Mouse (Mus musculus): ENCODE measurements at regions not wholly inside any gene's neighbourhood (a gene's known extent, or its start where the extent isn't known, plus 50 kb on each side); places are given as distances from the start of the nearest gene placed in this dataset.

DNA sequence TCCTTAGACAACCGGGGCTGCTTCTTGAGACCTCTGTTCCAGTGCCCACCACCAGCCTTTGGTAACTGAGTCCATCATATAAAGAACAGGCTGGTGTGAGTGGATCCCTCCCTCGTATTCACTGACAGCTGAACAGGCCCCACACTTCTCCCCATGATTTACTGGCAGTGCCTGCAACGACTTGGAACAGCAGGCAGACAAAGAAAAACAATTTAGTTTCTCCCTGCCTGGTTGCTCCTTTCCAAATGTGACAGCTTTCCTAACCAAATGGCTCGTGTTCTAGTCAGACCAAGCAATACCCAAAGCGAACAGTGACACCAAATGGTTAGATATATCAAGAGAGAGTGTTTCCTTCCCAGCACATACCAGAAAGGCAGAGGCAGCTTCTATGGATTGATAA lies 150.0 kb upstream of the Adamts3 start:
- 0 out of 2 replicates have a peak, but pooled peaks cover 3% of the 10 kb centered on the region for H3K27me3 ChIP-seq (ENCODE audit: insufficient read depth, low read length)
- no peak overlapping the region for H3K4me3 ChIP-seq (ENCODE audit: low read length)
- H3K27ac ChIP-seq (ENCODE audit: low read length) = no peak overlapping the region
- H3K9ac ChIP-seq (replicated peaks; ENCODE audit: low read length) = no peak overlapping the region
- H3K4me2 ChIP-seq (replicated peaks; ENCODE audit: low read depth, low read length) = no peak overlapping the region
- H3K36me3 ChIP-seq (ENCODE audit: insufficient read depth, low read length) = no peaks in the 10 kb centered on the region
- H3K4me1 ChIP-seq (ENCODE audit: insufficient read depth, low read length) = peaks cover 12% of the 10 kb centered on the region
- WGBS = 8% methylated on average over 5 of the region's 5 CpGs
- ATAC-seq (ENCODE audit: low FRiP score, low TSS enrichment) = peak; percentile 91
- H3K9me3 ChIP-seq (ENCODE audit: low read length) = no peaks in the 10 kb centered on the region

DNA sequence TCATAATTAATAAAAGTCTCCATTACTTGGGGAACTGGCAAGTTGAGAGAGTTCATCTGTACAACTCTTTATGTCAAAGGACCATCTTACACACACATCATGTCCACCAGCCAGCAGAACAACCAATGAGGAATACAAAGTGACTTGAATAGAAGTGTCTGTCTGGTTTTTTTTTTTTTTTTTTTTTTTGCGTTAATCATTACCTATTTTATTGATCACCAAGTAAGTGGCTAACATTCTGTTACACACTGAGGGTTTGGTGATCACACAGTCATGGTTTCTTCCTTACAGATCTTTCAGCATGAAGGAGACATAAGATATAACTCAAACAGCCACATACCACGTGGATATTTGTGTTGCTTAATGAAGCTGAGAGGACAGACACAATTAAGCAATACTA lies 147.6 kb upstream of the Adamts3 start:
- 0 out of 2 replicates have a peak, but pooled peaks have one; percentile 30 for ATAC-seq (ENCODE audit: low FRiP score, low TSS enrichment)
- Histone ChIP-seq H3K9me3 (ENCODE audit: low read length) (no peaks in the 10 kb centered on the region), H3K27ac (ENCODE audit: low read length) (no peak overlapping the region), H3K4me3 (ENCODE audit: low read length) (no peak overlapping the region), H3K36me3 (ENCODE audit: insufficient read depth, low read length) (no peaks in the 10 kb centered on the region), H3K4me2 (replicated peaks; ENCODE audit: low read depth, low read length) (no peak overlapping the region), H3K27me3 (ENCODE audit: insufficient read depth, low read length) (0 out of 2 replicates have a peak, but pooled peaks cover 4% of the 10 kb centered on the region), H3K4me1 (ENCODE audit: insufficient read depth, low read length) (peaks cover 12% of the 10 kb centered on the region), H3K9ac (replicated peaks; ENCODE audit: low read length) (no peak overlapping the region)
- 45% methylated on average over 2 of the region's 2 CpGs for WGBS

DNA sequence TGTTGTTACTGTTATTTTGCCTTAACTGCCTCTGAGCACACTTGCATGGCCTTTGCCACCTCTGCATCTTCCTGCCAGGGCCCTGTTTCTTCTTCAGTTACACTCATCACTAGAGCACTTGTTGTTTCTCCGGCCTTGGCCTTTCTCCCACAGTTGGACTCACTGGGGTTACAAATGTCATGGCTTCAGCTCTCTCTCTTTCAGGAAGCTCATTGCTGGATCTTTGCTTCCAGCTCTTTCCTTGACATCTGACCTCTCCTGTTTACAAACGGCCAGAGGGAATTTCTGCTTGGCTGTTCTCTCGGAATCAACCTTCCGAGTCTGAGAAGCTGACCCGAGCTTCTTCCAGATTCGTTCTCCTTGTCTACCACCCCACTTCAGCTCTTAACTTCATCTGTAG lies 146.6 kb upstream of the Adamts3 start:
- no peak overlapping the region for H3K27ac ChIP-seq (ENCODE audit: low read length)
- no peak overlapping the region for H3K9ac ChIP-seq (replicated peaks; ENCODE audit: low read length)
- 11% methylated on average over 6 of the region's 6 CpGs for WGBS
- ATAC-seq (ENCODE audit: low FRiP score, low TSS enrichment) = peak; percentile 57; the same call in 1 of the 2 replicates
- H3K4me1 ChIP-seq (ENCODE audit: insufficient read depth, low read length) = peaks cover 12% of the 10 kb centered on the region
- H3K27me3 ChIP-seq (ENCODE audit: insufficient read depth, low read length) = 0 out of 2 replicates have a peak, but pooled peaks cover 4% of the 10 kb centered on the region
- H3K9me3 ChIP-seq (ENCODE audit: low read length) = no peaks in the 10 kb centered on the region
- H3K4me2 ChIP-seq (replicated peaks; ENCODE audit: low read depth, low read length) = no peak overlapping the region
- H3K4me3 ChIP-seq (ENCODE audit: low read length) = no peak overlapping the region
- no peaks in the 10 kb centered on the region for H3K36me3 ChIP-seq (ENCODE audit: insufficient read depth, low read length)

DNA sequence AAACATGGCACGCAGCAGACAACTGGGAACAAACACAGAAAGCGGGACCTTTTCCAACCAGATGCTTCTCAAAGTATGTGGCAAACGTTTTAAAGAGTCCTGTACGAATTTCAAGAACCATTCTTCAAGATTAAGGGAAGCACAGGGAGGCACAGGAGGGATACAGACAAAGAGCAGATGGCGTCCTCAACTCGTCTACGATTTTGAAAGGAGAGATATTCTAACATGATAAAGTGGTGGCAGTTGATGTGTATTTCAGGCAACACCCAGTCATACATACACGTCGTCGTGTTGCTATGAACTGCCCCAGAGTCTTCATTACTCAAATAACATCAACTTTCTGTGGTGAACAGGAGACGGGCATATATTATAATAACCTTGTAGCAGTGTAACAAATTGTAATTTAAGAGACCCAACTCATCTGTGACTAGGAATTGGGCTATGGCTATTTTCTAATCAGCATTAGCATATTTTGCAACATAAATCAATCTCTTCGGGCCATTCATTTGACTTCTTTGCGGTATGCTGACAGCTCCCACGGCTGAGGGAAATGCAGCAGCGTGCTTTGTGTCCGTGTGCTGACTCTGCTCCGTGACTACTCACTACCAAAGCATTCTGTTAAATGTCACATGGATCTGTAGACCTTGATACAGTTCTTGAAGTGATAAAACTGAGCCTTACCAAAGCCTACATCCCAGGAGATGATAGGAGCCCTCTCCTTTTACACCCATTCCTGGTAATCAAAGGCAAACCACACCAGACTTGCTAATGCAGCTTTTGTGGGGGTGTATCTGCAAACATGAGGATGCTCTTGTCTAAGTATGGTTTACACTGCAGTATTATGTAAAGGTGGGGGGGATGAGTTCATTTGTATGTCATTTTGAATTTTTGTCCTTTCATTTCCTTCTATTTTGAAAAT lies 144.0 kb upstream of the Adamts3 start:
- peaks cover 8% of the 10 kb centered on the region; the same call in 1 of the 2 replicates for H3K4me1 ChIP-seq (ENCODE audit: insufficient read depth, low read length)
- H3K4me3 ChIP-seq (ENCODE audit: low read length) = no peak overlapping the region
- ATAC-seq (ENCODE audit: low FRiP score, low TSS enrichment) = no peak
- no peaks in the 10 kb centered on the region for H3K9me3 ChIP-seq (ENCODE audit: low read length)
- no peak overlapping the region for H3K27ac ChIP-seq (ENCODE audit: low read length)
- whole genome bisulfite sequencing = 43% methylated on average over 17 of the region's 17 CpGs
- no peaks in the 10 kb centered on the region for H3K36me3 ChIP-seq (ENCODE audit: insufficient read depth, low read length)
- H3K4me2 ChIP-seq (replicated peaks; ENCODE audit: low read depth, low read length) = no peak overlapping the region
- H3K27me3 ChIP-seq (ENCODE audit: insufficient read depth, low read length) = 0 out of 2 replicates have a peak, but pooled peaks cover 4% of the 10 kb centered on the region
- no peak overlapping the region for H3K9ac ChIP-seq (replicated peaks; ENCODE audit: low read length)

DNA sequence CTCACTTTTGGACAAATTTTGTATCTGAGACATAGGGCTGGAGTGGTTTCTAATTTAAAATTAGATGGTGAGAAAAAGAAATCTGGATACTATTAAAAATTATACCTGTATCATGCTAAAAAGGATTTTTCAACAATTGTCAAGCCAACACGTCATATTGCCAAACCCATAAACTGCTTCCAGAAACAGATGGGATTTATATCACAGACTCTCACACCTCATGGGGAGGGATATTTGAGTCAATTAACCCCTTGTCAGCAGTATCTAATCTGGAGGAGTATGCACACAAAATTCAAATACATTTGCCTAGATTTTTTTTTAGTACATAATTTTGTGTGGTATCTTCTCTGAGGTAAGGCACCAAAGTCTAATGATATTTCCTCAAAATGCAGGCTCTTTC lies 138.3 kb upstream of the Adamts3 start:
- WGBS = 71% methylated on average over 1 of the region's 1 CpGs
- no peak overlapping the region for H3K9ac ChIP-seq (replicated peaks; ENCODE audit: low read length)
- no peaks in the 10 kb centered on the region for H3K36me3 ChIP-seq (ENCODE audit: insufficient read depth, low read length)
- H3K9me3 ChIP-seq (ENCODE audit: low read length) = no peaks in the 10 kb centered on the region
- H3K4me1 ChIP-seq (ENCODE audit: insufficient read depth, low read length) = no peaks in the 10 kb centered on the region
- no peaks in the 10 kb centered on the region for H3K27me3 ChIP-seq (ENCODE audit: insufficient read depth, low read length)
- H3K4me2 ChIP-seq (replicated peaks; ENCODE audit: low read depth, low read length) = no peak overlapping the region
- H3K27ac ChIP-seq (ENCODE audit: low read length) = no peak overlapping the region
- no peak for ATAC-seq (ENCODE audit: low FRiP score, low TSS enrichment)
- no peak overlapping the region for H3K4me3 ChIP-seq (ENCODE audit: low read length)

DNA sequence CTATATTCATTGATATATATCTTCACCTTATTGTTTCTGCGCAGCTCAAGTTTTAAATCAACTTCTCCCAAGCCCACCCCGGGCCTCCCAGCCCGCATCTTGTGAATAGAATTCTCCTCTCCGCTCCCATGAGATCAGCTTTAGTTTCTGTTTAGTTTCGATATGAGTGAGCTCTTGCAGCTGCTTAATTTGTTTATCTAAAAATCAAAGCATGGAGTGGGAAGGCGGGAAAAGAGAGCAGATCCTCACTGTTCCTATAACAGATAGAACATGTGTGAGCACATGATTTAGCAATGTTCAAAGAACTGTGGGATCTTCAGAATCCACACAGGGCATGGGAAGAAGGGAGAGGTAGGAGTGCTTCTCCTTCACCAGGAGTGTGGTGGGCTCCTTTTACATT lies 117.6 kb upstream of the Adamts3 start:
- H3K4me3 ChIP-seq (ENCODE audit: low read length) = no peak overlapping the region
- no peak for ATAC-seq (ENCODE audit: low FRiP score, low TSS enrichment)
- no peaks in the 10 kb centered on the region for H3K9me3 ChIP-seq (ENCODE audit: low read length)
- H3K4me2 ChIP-seq (replicated peaks; ENCODE audit: low read depth, low read length) = no peak overlapping the region
- no peak overlapping the region for H3K9ac ChIP-seq (replicated peaks; ENCODE audit: low read length)
- no peaks in the 10 kb centered on the region for H3K27me3 ChIP-seq (ENCODE audit: insufficient read depth, low read length)
- no peaks in the 10 kb centered on the region for H3K4me1 ChIP-seq (ENCODE audit: insufficient read depth, low read length)
- no peaks in the 10 kb centered on the region for H3K36me3 ChIP-seq (ENCODE audit: insufficient read depth, low read length)
- 67% methylated on average over 6 of the region's 6 CpGs for WGBS
- H3K27ac ChIP-seq (ENCODE audit: low read length) = no peak overlapping the region

DNA sequence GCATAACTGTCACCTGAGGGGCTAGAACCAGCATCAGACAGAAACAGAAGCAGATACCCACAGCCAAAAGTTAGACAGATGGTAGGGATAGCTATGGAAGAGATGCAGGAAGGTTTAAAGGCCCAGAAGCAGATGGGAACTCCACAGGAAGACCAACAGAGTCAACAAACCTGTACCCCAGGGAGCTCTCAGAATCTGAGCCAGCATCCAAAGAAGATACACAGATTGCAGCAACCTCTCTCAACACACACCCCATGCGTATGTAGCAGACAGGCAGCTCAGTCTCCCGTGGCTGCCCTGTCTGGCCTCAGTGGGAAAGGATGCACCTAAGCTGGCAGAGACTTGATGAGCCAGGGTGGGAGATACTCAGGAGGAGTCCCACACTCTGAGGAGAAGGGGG lies 108.4 kb upstream of the Adamts3 start:
- no peak overlapping the region for H3K4me2 ChIP-seq (replicated peaks; ENCODE audit: low read depth, low read length)
- H3K4me1 ChIP-seq (ENCODE audit: insufficient read depth, low read length) = no peaks in the 10 kb centered on the region
- no peak overlapping the region for H3K4me3 ChIP-seq (ENCODE audit: low read length)
- H3K27me3 ChIP-seq (ENCODE audit: insufficient read depth, low read length) = no peaks in the 10 kb centered on the region
- H3K27ac ChIP-seq (ENCODE audit: low read length) = no peak overlapping the region
- no peaks in the 10 kb centered on the region for H3K9me3 ChIP-seq (ENCODE audit: low read length)
- 83% methylated on average over 2 of the region's 2 CpGs for WGBS
- no peaks in the 10 kb centered on the region for H3K36me3 ChIP-seq (ENCODE audit: insufficient read depth, low read length)
- ATAC-seq (ENCODE audit: low FRiP score, low TSS enrichment) = no peak
- no peak overlapping the region for H3K9ac ChIP-seq (replicated peaks; ENCODE audit: low read length)

DNA sequence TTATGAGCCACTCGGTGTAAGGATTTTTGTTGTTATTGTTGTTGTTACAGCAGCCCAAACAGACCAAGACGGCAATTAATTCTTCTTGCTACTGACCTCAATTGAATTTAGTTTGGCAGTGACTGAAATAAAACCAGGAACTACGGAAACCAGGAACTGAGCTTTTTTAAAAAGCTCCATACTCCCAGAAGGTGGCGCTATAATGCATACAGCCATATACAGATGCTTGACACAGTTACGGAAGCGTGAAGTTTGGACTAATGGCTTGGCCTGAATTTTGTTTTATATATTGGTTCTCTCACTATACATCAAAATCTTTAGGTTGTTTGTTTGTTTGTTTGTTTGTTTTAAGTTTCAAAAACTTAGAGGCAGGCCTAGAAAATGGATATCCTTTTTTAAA lies 98.5 kb upstream of the Adamts3 start:
- WGBS = 56% methylated on average over 6 of the region's 6 CpGs
- Histone ChIP-seq H3K36me3 (ENCODE audit: insufficient read depth, low read length) (no peaks in the 10 kb centered on the region), H3K9ac (replicated peaks; ENCODE audit: low read length) (no peak overlapping the region), H3K4me1 (ENCODE audit: insufficient read depth, low read length) (no peaks in the 10 kb centered on the region), H3K4me2 (replicated peaks; ENCODE audit: low read depth, low read length) (no peak overlapping the region), H3K27me3 (ENCODE audit: insufficient read depth, low read length) (no peaks in the 10 kb centered on the region), H3K4me3 (ENCODE audit: low read length) (no peak overlapping the region), H3K27ac (ENCODE audit: low read length) (no peak overlapping the region), H3K9me3 (ENCODE audit: low read length) (no peaks in the 10 kb centered on the region)
- ATAC-seq (ENCODE audit: low FRiP score, low TSS enrichment) = no peak

DNA sequence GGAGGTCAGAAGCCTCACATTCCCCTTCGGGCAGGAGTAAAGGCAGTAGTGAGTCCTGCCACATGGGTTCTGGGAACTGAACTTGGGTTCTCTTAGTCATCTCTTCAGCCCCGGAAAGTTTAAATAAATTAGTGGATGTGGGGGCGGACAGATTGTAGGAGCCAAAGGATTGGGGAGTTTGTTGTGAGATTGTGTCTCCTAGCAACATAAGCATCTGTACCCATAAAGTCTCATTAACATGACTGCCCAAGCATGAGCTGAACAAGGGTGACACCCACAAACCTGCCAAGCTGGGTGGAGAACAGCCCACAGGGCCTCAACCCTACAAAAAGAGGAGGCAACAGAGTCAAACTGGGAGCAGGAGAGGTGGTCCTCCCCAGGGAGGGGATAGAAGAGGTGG lies 97.1 kb upstream of the Adamts3 start:
- no peak overlapping the region for H3K4me2 ChIP-seq (replicated peaks; ENCODE audit: low read depth, low read length)

DNA sequence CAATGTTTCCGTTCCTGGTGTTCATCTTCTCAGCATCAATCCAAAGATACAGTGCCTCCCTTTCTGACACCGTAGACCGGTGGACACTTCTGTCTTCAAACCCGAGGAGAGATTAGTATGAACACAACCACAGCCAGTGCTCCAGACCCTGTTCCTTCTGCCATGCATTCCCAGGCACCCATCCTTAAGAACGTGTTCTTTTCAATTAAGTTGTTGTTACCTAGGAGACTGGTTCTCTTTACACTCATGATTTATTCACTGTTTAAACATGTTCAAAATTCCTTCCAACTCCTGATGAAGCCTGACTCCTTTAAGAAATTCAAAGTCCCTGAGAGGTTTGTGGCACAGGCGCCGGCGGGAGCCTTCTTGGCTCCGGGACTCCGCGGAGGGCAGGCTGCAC lies 69.5 kb upstream of the Adamts3 start:
- no peak overlapping the region for H3K4me3 ChIP-seq (ENCODE audit: low read length)
- WGBS = 89% methylated on average over 11 of the region's 11 CpGs
- no peaks in the 10 kb centered on the region for H3K4me1 ChIP-seq (ENCODE audit: insufficient read depth, low read length)
- H3K27me3 ChIP-seq (ENCODE audit: insufficient read depth, low read length) = no peaks in the 10 kb centered on the region
- H3K9ac ChIP-seq (replicated peaks; ENCODE audit: low read length) = no peak overlapping the region
- H3K4me2 ChIP-seq (replicated peaks; ENCODE audit: low read depth, low read length) = no peak overlapping the region
- no peak overlapping the region for H3K27ac ChIP-seq (ENCODE audit: low read length)
- no peak for ATAC-seq (ENCODE audit: low FRiP score, low TSS enrichment)
- H3K36me3 ChIP-seq (ENCODE audit: insufficient read depth, low read length) = no peaks in the 10 kb centered on the region
- H3K9me3 ChIP-seq (ENCODE audit: low read length) = no peaks in the 10 kb centered on the region

More for the DNA sequence above, 97.1 kb upstream of the Adamts3 start:
- ATAC-seq (ENCODE audit: low FRiP score, low TSS enrichment) = peak; percentile 67
- Histone ChIP-seq H3K27ac (ENCODE audit: low read length) (no peak overlapping the region), H3K9me3 (ENCODE audit: low read length) (no peaks in the 10 kb centered on the region; the same call in 1 of the 2 replicates), H3K27me3 (ENCODE audit: insufficient read depth, low read length) (no peaks in the 10 kb centered on the region), H3K4me1 (ENCODE audit: insufficient read depth, low read length) (no peaks in the 10 kb centered on the region), H3K36me3 (ENCODE audit: insufficient read depth, low read length) (no peaks in the 10 kb centered on the region), H3K9ac (replicated peaks; ENCODE audit: low read length) (no peak overlapping the region), H3K4me3 (ENCODE audit: low read length) (no peak overlapping the region)
- WGBS = 62% methylated on average over 3 of the region's 3 CpGs

Data from kidney, embryonic 16.5 days (tissue).